Mouse (Mus musculus) lung, postnatal 0 days (tissue): ENCODE data around the gene Gm826. TPM values are rescaled to one million over a fixed set of nuclear protein-coding genes. Genes with fewer than 3 reads are reported as not detected.
A peak's percentile ranks its signal among the peaks of the same experiment; 100 is the strongest.

ENCODE experiments used
- ATAC-seq: fragments of 200-750 bp; cut with Nextera tagmentation; 2 replicates; pipeline ENCODE4 v1.8.0; 2017; ENCODE audit warnings: moderate library complexity
- DNase-seq: peaks from one replicate; pipeline ENCODE4 v3.0.0-alpha.2; 2016; ENCODE audit warnings: low spot score
- H3K27ac ChIP-seq: fragments of 300-500 bp; sonication (generic); 2 replicates; pipeline ENCODE4 v1.5.1; 2014; ENCODE audit warnings: antibody characterized with exemption, mild to moderate bottlenecking, low read length, mixed read lengths
- H3K27me3 ChIP-seq: fragments of 300-500 bp; sonication (generic); replicated peaks from 2 replicates; pipeline ENCODE4 v1.6.1; 2014; ENCODE audit warnings: low read length, mixed read lengths; ENCODE audit not compliant: insufficient read depth
- H3K36me3 ChIP-seq: fragments of 300-500 bp; sonication (generic); 2 replicates; pipeline ENCODE4 v1.6.1; 2014; ENCODE audit warnings: low read length, mixed read lengths; ENCODE audit not compliant: insufficient read depth
- H3K4me1 ChIP-seq: fragments of 300-500 bp; sonication (generic); 2 replicates; pipeline ENCODE4 v1.6.1; 2014; ENCODE audit warnings: antibody characterized with exemption, low read depth, low read length, mixed read lengths; ENCODE audit not compliant: insufficient read depth
- H3K4me2 ChIP-seq: fragments of 300-500 bp; sonication (generic); replicated peaks from 2 replicates; pipeline ENCODE4 v1.6.1; 2014; ENCODE audit warnings: low read depth, mild to moderate bottlenecking, low read length, moderate library complexity, mixed read lengths
- H3K4me3 ChIP-seq: fragments of 300-500 bp; sonication (generic); 2 replicates; pipeline ENCODE4 v1.5.1; 2014; ENCODE audit warnings: low read depth, low read length
- H3K9ac ChIP-seq: fragments of 300-500 bp; sonication (generic); replicated peaks from 2 replicates; pipeline ENCODE4 v1.6.1; 2014; ENCODE audit warnings: low read depth, mild to moderate bottlenecking
- H3K9me3 ChIP-seq: fragments of 300-500 bp; sonication (generic); 2 replicates; pipeline ENCODE4 v1.6.1; 2016; ENCODE audit warnings: low read length, mixed read lengths
- CTCF ChIP-seq: IDR thresholded peaks from 2 replicates; pipeline ENCODE4 v1.5.1; 2016; ENCODE audit warnings: antibody characterized with exemption, mild to moderate bottlenecking
- EP300 ChIP-seq: IDR thresholded peaks from 2 replicates; pipeline ENCODE4 v1.6.1; 2016; ENCODE audit warnings: antibody characterized with exemption, mild to moderate bottlenecking, control low read depth
- WGBS: fragments of 180-500 bp; shearing (Covaris S2); extraction: QIAGEN DNeasy Blood & Tissue Kit; methylation state at CpG from one replicate; pipeline ENCODE4 v1.1.7; 2014; 5-methylcytosine and 5-hydroxymethylcytosine counted together
- polyA plus RNA-seq: library from polyadenylated mRNA; unstranded; fragments of >200 nt; fragmentation: Nextera tagmentation; extraction: Ambion mirVana; gene quantifications from 2 replicates; pipeline ENCODE4 v1.2.1, GENCODE M21; 2015

Gene Gm826
- polyA plus RNA-seq, 1 experiment from 2014 or later, result 0.53 TPM

DNA sequence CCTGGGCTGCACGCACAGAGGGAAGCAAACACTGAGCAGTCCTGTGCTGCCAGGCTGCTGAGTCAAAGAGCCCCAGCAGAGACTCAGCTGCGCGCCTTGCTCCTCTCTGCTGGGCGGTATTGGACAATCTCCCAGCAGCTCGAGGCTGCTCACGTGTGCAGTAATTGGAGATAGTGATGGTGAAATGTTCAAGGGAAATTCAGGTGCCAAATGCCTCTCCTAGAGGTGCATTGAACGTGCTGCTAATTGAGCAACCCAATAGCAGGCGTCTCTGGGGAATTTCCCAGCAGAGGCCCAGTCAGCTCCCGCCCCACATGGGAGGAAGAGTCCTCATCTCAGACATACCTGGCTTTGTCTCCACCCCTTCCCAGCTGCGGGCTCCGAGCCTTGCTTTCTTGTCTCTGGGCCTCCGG, 20.4 kb downstream of the Gm826 start:
- 41% methylated on average over 12 of the region's 12 CpGs for WGBS
- no peaks in the 10 kb centered on the region for H3K36me3 ChIP-seq
- H3K27ac ChIP-seq, result no peak overlapping the region
- TF ChIP-seq CTCF (no peak), EP300 (no peak)
- H3K9ac ChIP-seq, result no peak overlapping the region
- H3K4me3 ChIP-seq, result no peak overlapping the region
- H3K4me1 ChIP-seq, result no peaks in the 10 kb centered on the region
- H3K4me2 ChIP-seq, result no peak overlapping the region
- DNase-seq (peak; percentile 52), ATAC-seq (peak; percentile 79)
- no peaks in the 10 kb centered on the region for H3K9me3 ChIP-seq
- H3K27me3 ChIP-seq, result no peaks in the 10 kb centered on the region

GRCm38 (mm10) chr2:160305070-160305469, 28.9 kb downstream of the Gm826 start:
- no peak overlapping the region for H3K4me2 ChIP-seq
- ATAC-seq (no peak), DNase-seq (no peak)
- no peak overlapping the region for H3K9ac ChIP-seq
- no peak overlapping the region for H3K4me3 ChIP-seq
- H3K4me1 ChIP-seq, result no peaks in the 10 kb centered on the region
- TF ChIP-seq CTCF (no peak), EP300 (no peak)
- 70% methylated on average over 3 of the region's 3 CpGs for WGBS
- H3K36me3 ChIP-seq, result no peaks in the 10 kb centered on the region
- H3K9me3 ChIP-seq, result no peaks in the 10 kb centered on the region
- no peak overlapping the region for H3K27ac ChIP-seq
- H3K27me3 ChIP-seq, result no peaks in the 10 kb centered on the region

DNA sequence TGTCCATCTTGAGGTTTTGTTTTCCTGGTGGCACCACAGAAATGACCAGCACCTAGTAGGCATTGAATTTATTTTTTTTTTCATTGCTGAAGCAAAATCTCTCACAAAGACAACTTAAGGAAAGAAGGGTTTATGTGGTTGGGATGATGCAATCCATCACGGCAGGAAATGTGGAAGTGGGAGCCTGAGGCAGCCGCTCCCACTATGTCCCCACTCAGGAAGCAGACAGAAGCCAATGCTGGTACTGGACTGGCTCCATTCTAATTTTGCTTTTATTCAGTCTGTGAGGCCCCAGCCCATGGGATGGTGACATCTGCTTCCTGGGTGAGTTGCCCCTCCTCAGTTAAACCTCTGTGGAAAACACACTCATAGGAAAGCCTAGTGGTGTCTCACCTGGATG, 30.0 kb downstream of the Gm826 start:
- H3K9ac ChIP-seq, result no peak overlapping the region
- H3K4me2 ChIP-seq, result no peak overlapping the region
- no peak overlapping the region for H3K27ac ChIP-seq
- no peak for DNase-seq
- WGBS, result 57% methylated on average over 2 of the region's 2 CpGs
- no peaks in the 10 kb centered on the region for H3K9me3 ChIP-seq
- ATAC-seq, result no peak
- no peaks in the 10 kb centered on the region for H3K4me1 ChIP-seq
- TF ChIP-seq CTCF, result no peak
- TF ChIP-seq EP300, result no peak
- H3K36me3 ChIP-seq, result no peaks in the 10 kb centered on the region
- H3K27me3 ChIP-seq, result no peaks in the 10 kb centered on the region
- no peak overlapping the region for H3K4me3 ChIP-seq

- TF ChIP-seq CTCF (no peak), EP300 (no peak)
- WGBS, result 45% methylated on average over 4 of the region's 4 CpGs
- no peak overlapping the region for H3K9ac ChIP-seq
- H3K4me2 ChIP-seq, result no peak overlapping the region
- H3K4me1 ChIP-seq, result no peaks in the 10 kb centered on the region
- H3K9me3 ChIP-seq, result no peaks in the 10 kb centered on the region
- ATAC-seq, result no peak
- DNase-seq, result no peak
- no peak overlapping the region for H3K27ac ChIP-seq
- H3K36me3 ChIP-seq, result no peaks in the 10 kb centered on the region
- H3K27me3 ChIP-seq, result no peaks in the 10 kb centered on the region
- no peak overlapping the region for H3K4me3 ChIP-seq
These were observed 31.9 kb downstream of the Gm826 start for GRCm38 (mm10) chr2:160302013-160302412.

GRCm38 (mm10) chr2:160298586-160298985, 35.4 kb downstream of the Gm826 start:
- Histone ChIP-seq H3K4me3 (no peak overlapping the region), H3K4me1 (no peaks in the 10 kb centered on the region), H3K9ac (no peak overlapping the region), H3K36me3 (no peaks in the 10 kb centered on the region), H3K9me3 (no peaks in the 10 kb centered on the region), H3K4me2 (no peak overlapping the region), H3K27ac (no peak overlapping the region), H3K27me3 (no peaks in the 10 kb centered on the region)
- DNase-seq (no peak), ATAC-seq (no peak)
- TF ChIP-seq CTCF, result no peak

GRCm38 (mm10) chr2:160288538-160289151, 45.3 kb downstream of the Gm826 start:
- Histone ChIP-seq H3K4me3 (no peak overlapping the region), H3K27me3 (no peaks in the 10 kb centered on the region), H3K27ac (no peak overlapping the region), H3K9me3 (no peaks in the 10 kb centered on the region), H3K4me2 (no peak overlapping the region), H3K9ac (no peak overlapping the region), H3K36me3 (no peaks in the 10 kb centered on the region), H3K4me1 (no peaks in the 10 kb centered on the region)
- DNase-seq (no peak), ATAC-seq (no peak)
- TF ChIP-seq CTCF (no peak), EP300 (no peak)
- 63% methylated on average over 10 of the region's 10 CpGs for WGBS
